Mouse (Mus musculus) cerebellum, adult 2 months (tissue): ENCODE data around the gene Fam53b.

Experiments used
- CTCF ChIP-seq: fragments of 200-500 bp; IDR thresholded peaks from 2 replicates; pipeline ENCODE4 v1.5.1; 2011; ENCODE audit warnings: low read depth, mild to moderate bottlenecking, control low read depth, low read length, moderate library complexity, borderline replicate concordance; ENCODE audit not compliant: insufficient read depth
- POLR2A ChIP-seq: fragments of 200-500 bp; IDR thresholded peaks from 2 replicates; pipeline ENCODE4 v1.6.1; 2011; ENCODE audit warnings: low read length, control low read depth, borderline replicate concordance; ENCODE audit not compliant: insufficient read depth

- TF ChIP-seq CTCF: no peak
- TF ChIP-seq POLR2A: peak; percentile 61; the same call in 1 of the 2 replicates
Measured at GRCm38 (mm10) chr7:132806926-132807857, 6.5 kb downstream of the Fam53b start.
